Mouse (Mus musculus) intestine, embryonic 16.5 days (tissue): Measurements from ENCODE around the gene Mfsd4b4. TPM values are rescaled to one million over a fixed set of nuclear protein-coding genes. Genes with fewer than 3 reads are reported as not detected.

Source experiments
- ATAC-seq: fragments of 200-750 bp; cut with Nextera tagmentation; 2 replicates; pipeline ENCODE4 v1.8.0; 2017; ENCODE audit warnings: moderate TSS enrichment, moderate library complexity
- H3K27ac ChIP-seq: fragments of 300-500 bp; sonication (generic); 2 replicates; pipeline ENCODE4 v1.5.1; 2014; ENCODE audit warnings: mild to moderate bottlenecking, low read length
- H3K27me3 ChIP-seq: fragments of 300-500 bp; sonication (generic); replicated peaks from 2 replicates; pipeline ENCODE4 v1.6.1; 2014; ENCODE audit warnings: low read length, control low read depth, mixed read lengths; ENCODE audit not compliant: control insufficient read depth, insufficient read depth
- H3K36me3 ChIP-seq: fragments of 300-500 bp; sonication (generic); 2 replicates; pipeline ENCODE4 v1.6.1; 2014; ENCODE audit warnings: low read length, control low read depth; ENCODE audit not compliant: control insufficient read depth, insufficient read depth
- H3K4me1 ChIP-seq: fragments of 300-500 bp; sonication (generic); 2 replicates; pipeline ENCODE4 v1.6.1; 2014; ENCODE audit warnings: low read length, control low read depth, mixed read lengths; ENCODE audit not compliant: control insufficient read depth, insufficient read depth
- H3K4me2 ChIP-seq: fragments of 300-500 bp; sonication (generic); 2 replicates; pipeline ENCODE4 v1.6.1; 2014; ENCODE audit warnings: low read depth, low read length, control low read depth
- H3K4me3 ChIP-seq: fragments of 300-500 bp; sonication (generic); 2 replicates; pipeline ENCODE4 v1.5.1; 2014; ENCODE audit warnings: mild to moderate bottlenecking, low read length
- H3K9ac ChIP-seq: fragments of 300-500 bp; sonication (generic); 2 replicates; pipeline ENCODE4 v1.6.1; 2014; ENCODE audit warnings: low read depth, low read length
- H3K9me3 ChIP-seq: fragments of 300-500 bp; sonication (generic); 2 replicates; pipeline ENCODE4 v1.6.1; 2016; ENCODE audit warnings: low read length, control low read depth; ENCODE audit not compliant: control insufficient read depth
- WGBS: fragments of 180-500 bp; shearing (Covaris S2); extraction: QIAGEN DNeasy Blood & Tissue Kit; methylation state at CpG from one replicate; pipeline ENCODE4 v1.1.7; 2014; 5-methylcytosine and 5-hydroxymethylcytosine counted together
- polyA plus RNA-seq: library from polyadenylated mRNA; unstranded; fragments of >200 nt; fragmentation: Nextera tagmentation; extraction: Ambion mirVana; gene quantifications from 2 replicates; pipeline ENCODE4 v1.2.1, GENCODE M21; 2015

Mfsd4b4 gene
- polyA plus RNA-seq, 1 experiment from 2014 or later: 2.7 TPM

DNA sequence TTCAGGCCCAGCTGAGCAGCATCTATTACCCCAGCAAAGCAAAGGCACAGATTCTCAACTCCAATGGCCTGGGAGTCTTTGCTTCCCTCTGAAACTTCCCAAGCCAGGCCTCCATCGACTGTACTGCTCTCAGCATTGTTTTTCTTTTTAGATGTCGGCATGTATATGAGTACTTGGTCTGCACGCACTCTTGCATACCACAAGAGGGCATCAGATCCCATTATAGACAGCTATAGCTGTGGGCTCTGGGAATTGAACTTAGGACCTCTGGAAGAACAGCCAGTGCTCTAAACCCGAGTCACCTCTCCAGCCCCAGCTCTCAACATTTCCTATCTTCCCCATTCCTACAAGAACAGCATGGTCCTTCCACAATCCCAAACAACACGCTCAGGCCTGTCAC lies 2.5 kb downstream of the Mfsd4b4 start:
- 84% methylated on average over 5 of the region's 5 CpGs for WGBS
- H3K9ac ChIP-seq: no peak overlapping the region

DNA sequence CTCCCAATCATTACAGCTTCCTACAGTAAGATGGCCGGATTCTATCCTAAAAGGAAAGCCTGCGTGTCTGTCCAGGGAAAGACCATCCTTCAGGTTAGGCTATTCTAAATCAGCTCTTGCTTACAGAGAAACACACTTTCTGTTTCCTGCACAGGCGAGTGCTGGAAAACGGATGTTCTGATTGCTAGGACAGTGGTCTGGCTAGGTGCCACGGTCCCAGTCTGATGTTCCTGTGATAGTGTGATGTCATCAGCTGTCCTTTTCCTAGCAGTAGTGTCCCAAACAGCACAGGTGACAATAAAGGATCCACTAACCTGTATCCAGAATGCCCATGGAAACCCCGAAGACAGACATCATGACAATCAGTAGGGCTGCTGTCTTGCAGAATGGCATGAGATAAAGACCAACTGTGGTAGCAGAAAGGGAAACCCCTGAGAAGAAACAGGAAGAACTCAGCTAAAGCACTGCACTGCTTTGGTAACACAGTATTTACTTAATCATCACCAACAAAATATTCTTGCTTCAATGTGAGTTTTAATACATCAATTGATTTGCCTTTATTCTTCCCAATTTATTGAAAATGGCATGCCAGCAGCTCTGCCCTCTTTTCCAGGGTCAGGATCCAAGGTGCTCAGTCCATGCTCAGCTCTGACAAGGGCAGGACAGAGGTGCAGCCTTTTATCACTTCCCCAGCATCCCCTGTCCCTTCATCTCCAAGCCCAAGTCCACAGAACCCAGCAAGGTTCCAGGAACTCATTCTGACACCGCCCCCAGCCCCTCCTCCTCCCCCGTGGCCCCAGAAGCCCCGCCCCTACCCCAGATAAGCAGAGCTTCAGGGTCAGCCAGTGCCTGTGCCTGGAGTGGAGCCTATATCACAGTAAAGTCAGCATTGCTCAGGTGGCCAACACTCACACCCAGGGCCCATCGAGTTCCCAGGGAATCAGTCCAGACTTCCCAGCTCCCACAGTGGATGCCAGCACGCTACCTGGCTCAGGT lies 5.0 kb downstream of the Mfsd4b4 start:
- H3K9ac ChIP-seq: no peak overlapping the region
- no peaks in the 10 kb centered on the region for H3K9me3 ChIP-seq
- H3K4me3 ChIP-seq: no peak overlapping the region
- H3K4me1 ChIP-seq: 0 out of 2 replicates have a peak, but pooled peaks cover 3% of the 10 kb centered on the region
- H3K27ac ChIP-seq: no peak overlapping the region
- no peak overlapping the region for H3K4me2 ChIP-seq
- H3K36me3 ChIP-seq: no peaks in the 10 kb centered on the region
- no peak for ATAC-seq
- no peaks in the 10 kb centered on the region for H3K27me3 ChIP-seq
- WGBS: 68% methylated on average over 11 of the region's 11 CpGs

More for the DNA sequence above, 2.5 kb downstream of the Mfsd4b4 start:
- Histone ChIP-seq H3K36me3 (no peaks in the 10 kb centered on the region), H3K4me3 (no peak overlapping the region), H3K27me3 (no peaks in the 10 kb centered on the region), H3K4me2 (no peak overlapping the region), H3K9me3 (no peaks in the 10 kb centered on the region), H3K27ac (no peak overlapping the region), H3K4me1 (0 out of 2 replicates have a peak, but pooled peaks cover 3% of the 10 kb centered on the region)
- ATAC-seq: no peak

- no peak overlapping the region for H3K9ac ChIP-seq
- H3K9me3 ChIP-seq: no peaks in the 10 kb centered on the region
- ATAC-seq: no peak
- H3K4me2 ChIP-seq: no peak overlapping the region
- H3K27ac ChIP-seq: no peak overlapping the region
- no peaks in the 10 kb centered on the region for H3K27me3 ChIP-seq
- 45% methylated on average over 3 of the region's 3 CpGs for WGBS
- no peak overlapping the region for H3K4me3 ChIP-seq
- H3K36me3 ChIP-seq: no peaks in the 10 kb centered on the region
- H3K4me1 ChIP-seq: no peaks in the 10 kb centered on the region
Measured at GRCm38 (mm10) chr10:39888621-39889020, 10.4 kb downstream of the Mfsd4b4 start.

GRCm38 (mm10) chr10:39865509-39865908 lies 33.5 kb downstream of the Mfsd4b4 start:
- ATAC-seq: no peak
- Histone ChIP-seq H3K4me3 (no peak overlapping the region), H3K9ac (no peak overlapping the region), H3K9me3 (no peaks in the 10 kb centered on the region), H3K27ac (no peak overlapping the region), H3K36me3 (peaks cover 10% of the 10 kb centered on the region), H3K4me2 (no peak overlapping the region), H3K27me3 (no peaks in the 10 kb centered on the region), H3K4me1 (no peaks in the 10 kb centered on the region)
- 81% methylated on average over 2 of the region's 2 CpGs for WGBS

GRCm38 (mm10) chr10:39842621-39843020 lies 56.4 kb downstream of the Mfsd4b4 start:
- no peak for ATAC-seq
- 93% methylated on average over 1 of the region's 1 CpGs for WGBS
- Histone ChIP-seq H3K9ac (no peak overlapping the region), H3K27ac (no peak overlapping the region), H3K4me2 (no peak overlapping the region), H3K4me3 (no peak overlapping the region), H3K27me3 (no peaks in the 10 kb centered on the region), H3K4me1 (no peaks in the 10 kb centered on the region), H3K9me3 (no peaks in the 10 kb centered on the region), H3K36me3 (peaks cover 4% of the 10 kb centered on the region; the same call in 1 of the 2 replicates)

Other genes with a start within 250 kb of the Mfsd4b4 start
- 8.5 and 8.7 TPM in 2 replicates for gene Rev3l, start 167.1 kb downstream of the Mfsd4b4 start, polyA plus RNA-seq
- gene Mfsd4b2, start 27.7 kb upstream of the Mfsd4b4 start, polyA plus RNA-seq: 1.8 TPM in 2 replicates
- gene Mfsd4b3, start 60.9 kb upstream of the Mfsd4b4 start, polyA plus RNA-seq: 9.4 and 11.7 TPM in 2 replicates
- 0.29 and 0.43 TPM in 2 replicates for gene Mfsd4b5, start 87.4 kb upstream of the Mfsd4b4 start, polyA plus RNA-seq
- 1.4 and 3.4 TPM in 2 replicates for gene Mfsd4b1, start 126.0 kb upstream of the Mfsd4b4 start, polyA plus RNA-seq
- 48.2 and 61.4 TPM in 2 replicates for gene Slc16a10, start 243.0 kb upstream of the Mfsd4b4 start, polyA plus RNA-seq